Mouse (Mus musculus) lung, postnatal 0 days (tissue): Measurements from ENCODE around the gene Ptprs. TPM values are rescaled to one million over a fixed set of nuclear protein-coding genes. Genes with fewer than 3 reads are reported as not detected.
A peak's percentile ranks its signal among the peaks of the same experiment; 100 is the strongest.
"Not testable (repeated sequence)": the region's sequence is repeated elsewhere in the genome, so short reads cannot be mapped to it uniquely, and the experiment has no call there.

Experiments used
- ATAC-seq: fragments of 200-750 bp; cut with Nextera tagmentation; 2 replicates; pipeline ENCODE4 v1.8.0; 2017; ENCODE audit warnings: moderate library complexity
- DNase-seq: peaks from one replicate; pipeline ENCODE4 v3.0.0-alpha.2; 2016; ENCODE audit warnings: low spot score
- H3K27ac ChIP-seq: fragments of 300-500 bp; sonication (generic); 2 replicates; pipeline ENCODE4 v1.5.1; 2014; ENCODE audit warnings: antibody characterized with exemption, mild to moderate bottlenecking, low read length, mixed read lengths
- H3K27me3 ChIP-seq: fragments of 300-500 bp; sonication (generic); replicated peaks from 2 replicates; pipeline ENCODE4 v1.6.1; 2014; ENCODE audit warnings: low read length, mixed read lengths; ENCODE audit not compliant: insufficient read depth
- H3K36me3 ChIP-seq: fragments of 300-500 bp; sonication (generic); 2 replicates; pipeline ENCODE4 v1.6.1; 2014; ENCODE audit warnings: low read length, mixed read lengths; ENCODE audit not compliant: insufficient read depth
- H3K4me1 ChIP-seq: fragments of 300-500 bp; sonication (generic); 2 replicates; pipeline ENCODE4 v1.6.1; 2014; ENCODE audit warnings: antibody characterized with exemption, low read depth, low read length, mixed read lengths; ENCODE audit not compliant: insufficient read depth
- H3K4me2 ChIP-seq: fragments of 300-500 bp; sonication (generic); replicated peaks from 2 replicates; pipeline ENCODE4 v1.6.1; 2014; ENCODE audit warnings: low read depth, mild to moderate bottlenecking, low read length, moderate library complexity, mixed read lengths
- H3K4me3 ChIP-seq: fragments of 300-500 bp; sonication (generic); 2 replicates; pipeline ENCODE4 v1.5.1; 2014; ENCODE audit warnings: low read depth, low read length
- H3K9ac ChIP-seq: fragments of 300-500 bp; sonication (generic); replicated peaks from 2 replicates; pipeline ENCODE4 v1.6.1; 2014; ENCODE audit warnings: low read depth, mild to moderate bottlenecking
- H3K9me3 ChIP-seq: fragments of 300-500 bp; sonication (generic); 2 replicates; pipeline ENCODE4 v1.6.1; 2016; ENCODE audit warnings: low read length, mixed read lengths
- CTCF ChIP-seq: IDR thresholded peaks from 2 replicates; pipeline ENCODE4 v1.5.1; 2016; ENCODE audit warnings: antibody characterized with exemption, mild to moderate bottlenecking
- EP300 ChIP-seq: IDR thresholded peaks from 2 replicates; pipeline ENCODE4 v1.6.1; 2016; ENCODE audit warnings: antibody characterized with exemption, mild to moderate bottlenecking, control low read depth
- WGBS: fragments of 180-500 bp; shearing (Covaris S2); extraction: QIAGEN DNeasy Blood & Tissue Kit; methylation state at CpG from one replicate; pipeline ENCODE4 v1.1.7; 2014; 5-methylcytosine and 5-hydroxymethylcytosine counted together
- polyA plus RNA-seq: library from polyadenylated mRNA; unstranded; fragments of >200 nt; fragmentation: Nextera tagmentation; extraction: Ambion mirVana; gene quantifications from 2 replicates; pipeline ENCODE4 v1.2.1, GENCODE M21; 2015

Ptprs gene
- polyA plus RNA-seq, 1 experiment from 2014 or later: 25.6 TPM

DNA sequence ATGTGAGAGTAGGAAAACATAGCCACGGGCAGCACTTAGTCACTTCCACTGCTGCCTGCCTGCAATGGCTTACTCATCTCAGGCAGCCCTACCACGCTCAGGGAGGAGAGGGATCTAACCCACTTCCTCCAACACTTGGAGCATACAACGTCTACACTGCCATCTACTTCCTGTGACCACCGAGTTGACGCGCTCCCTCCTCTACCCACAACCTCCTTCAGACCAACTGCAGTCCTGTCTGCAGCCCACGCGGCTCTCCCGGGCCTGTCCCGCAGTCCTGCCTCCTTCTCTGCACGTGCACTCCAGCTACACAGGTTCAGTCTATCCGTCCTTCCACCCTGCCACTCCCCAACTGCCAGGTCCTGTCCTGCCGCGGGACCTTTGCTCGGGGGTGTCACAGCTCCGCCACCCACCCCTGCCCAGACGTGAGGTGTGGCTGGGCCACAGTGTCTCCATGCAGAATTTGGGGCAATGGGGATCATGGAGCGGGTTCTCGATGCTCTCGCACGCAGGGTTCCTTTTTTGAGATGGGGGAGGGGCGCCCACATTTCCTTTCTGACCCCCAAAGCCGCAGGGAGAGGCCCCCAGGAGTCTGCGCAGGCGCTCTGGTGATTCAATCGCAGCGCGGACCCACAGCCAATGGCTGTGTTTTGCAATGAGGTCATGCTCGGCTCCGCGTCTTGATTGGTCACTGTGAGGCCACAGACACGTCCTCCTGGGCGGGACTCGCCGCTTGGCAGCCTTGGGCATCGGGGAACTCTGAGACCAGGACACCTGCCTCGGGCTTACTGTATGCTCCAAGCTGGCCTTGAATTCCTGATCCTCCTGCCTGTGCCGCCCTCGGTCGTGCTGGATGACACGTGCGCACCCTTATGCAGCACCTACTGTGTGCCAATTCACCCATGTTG lies 31.1 kb upstream of the Ptprs start:
- no peaks in the 10 kb centered on the region for H3K9me3 ChIP-seq
- H3K27ac ChIP-seq: peak overlapping the region; percentile 55
- TF ChIP-seq EP300 (no peak), CTCF (no peak)
- H3K27me3 ChIP-seq: peaks cover 27% of the 10 kb centered on the region
- under 1% methylated on average over 40 of the region's 42 CpGs for WGBS
- peak; percentile 98 for DNase-seq
- peak overlapping the region; percentile 88 for H3K4me2 ChIP-seq
- H3K4me3 ChIP-seq: peak overlapping the region; percentile 54
- peaks cover 2% of the 10 kb centered on the region; the same call in 1 of the 2 replicates for H3K4me1 ChIP-seq
- peak; percentile 97 for ATAC-seq
- H3K9ac ChIP-seq: peak overlapping the region; percentile 49
- no peaks in the 10 kb centered on the region for H3K36me3 ChIP-seq

GRCm38 (mm10) chr17:56506417-56507065 lies 30.3 kb upstream of the Ptprs start:
- H3K4me1 ChIP-seq: peaks cover 2% of the 10 kb centered on the region; the same call in 1 of the 2 replicates
- DNase-seq: no peak
- peaks cover 18% of the 10 kb centered on the region for H3K27me3 ChIP-seq
- H3K27ac ChIP-seq: peak overlapping the region; percentile 55; the same call in 1 of the 2 replicates
- H3K4me3 ChIP-seq: peak overlapping the region; percentile 54; the same call in 1 of the 2 replicates
- TF ChIP-seq CTCF: no peak
- WGBS: 56% methylated on average over 15 of the region's 15 CpGs
- peak overlapping the region; percentile 88 for H3K4me2 ChIP-seq
- no peaks in the 10 kb centered on the region for H3K9me3 ChIP-seq
- no peak for ATAC-seq
- no peaks in the 10 kb centered on the region for H3K36me3 ChIP-seq
- no peak overlapping the region for H3K9ac ChIP-seq

DNA sequence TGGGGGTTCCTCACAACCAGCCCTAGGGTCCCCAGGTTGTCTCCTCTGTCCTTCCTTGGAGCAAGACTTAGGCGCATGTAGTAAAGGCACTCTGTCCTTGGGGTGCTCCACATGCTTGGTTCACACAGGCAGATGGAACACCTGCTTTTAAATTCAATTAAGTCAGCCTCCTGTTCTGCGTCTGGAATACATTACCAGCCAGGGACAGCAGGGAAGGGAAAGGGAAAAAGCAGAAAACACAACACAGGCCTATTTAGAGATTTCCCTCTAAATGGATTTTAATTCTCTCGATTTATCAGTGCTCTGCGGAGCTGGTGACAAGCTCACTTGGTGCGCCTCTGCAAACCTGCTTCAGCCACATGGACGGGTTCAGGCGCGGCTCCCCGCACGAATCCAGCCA lies 29.1 kb upstream of the Ptprs start:
- 84% methylated on average over 10 of the region's 10 CpGs for WGBS
- TF ChIP-seq CTCF: no peak
- ATAC-seq: no peak

DNA sequence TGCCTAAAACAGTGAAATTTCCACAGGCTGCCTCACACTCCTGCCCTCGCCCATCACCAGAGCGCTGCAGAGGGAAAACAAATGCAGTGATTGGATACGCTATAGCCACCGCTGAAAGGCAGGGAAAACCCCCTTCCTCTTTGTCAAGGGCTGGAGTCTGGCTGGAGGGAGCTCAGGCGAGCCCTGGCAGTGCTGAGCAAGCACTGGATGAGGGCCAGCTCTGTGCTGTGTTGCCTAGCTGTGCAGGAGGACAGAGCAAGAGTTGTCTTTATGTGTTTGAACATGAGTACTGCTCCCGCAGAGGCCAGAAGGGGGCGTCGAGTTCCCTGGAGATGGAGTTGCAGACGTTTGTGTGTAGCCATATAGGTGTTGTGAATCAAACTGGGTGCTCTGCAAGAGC lies 26.2 kb upstream of the Ptprs start:
- no peaks in the 10 kb centered on the region for H3K9me3 ChIP-seq
- H3K36me3 ChIP-seq: no peaks in the 10 kb centered on the region
- no peak overlapping the region for H3K9ac ChIP-seq
- ATAC-seq (peak; percentile 50), DNase-seq (peak; percentile 61)
- no peak overlapping the region for H3K4me3 ChIP-seq
- H3K27ac ChIP-seq: no peak overlapping the region
- no peak for TF ChIP-seq EP300
- TF ChIP-seq CTCF: peak; percentile 40
- 20% methylated on average over 9 of the region's 9 CpGs for WGBS
- no peaks in the 10 kb centered on the region for H3K4me1 ChIP-seq
- H3K27me3 ChIP-seq: no peaks in the 10 kb centered on the region
- no peak overlapping the region for H3K4me2 ChIP-seq

More for the DNA sequence above, 29.1 kb upstream of the Ptprs start:
- 0 out of 2 replicates have a peak, but pooled peaks cover 2% of the 10 kb centered on the region for H3K4me1 ChIP-seq
- DNase-seq: no peak
- no peak overlapping the region for H3K9ac ChIP-seq
- H3K4me2 ChIP-seq: no peak overlapping the region
- H3K36me3 ChIP-seq: no peaks in the 10 kb centered on the region
- H3K27me3 ChIP-seq: peaks cover 7% of the 10 kb centered on the region
- H3K4me3 ChIP-seq: no peak overlapping the region
- no peak overlapping the region for H3K27ac ChIP-seq
- no peaks in the 10 kb centered on the region for H3K9me3 ChIP-seq

- not testable (repeated sequence) for H3K36me3 ChIP-seq, H3K27ac ChIP-seq, H3K4me3 ChIP-seq, H3K4me2 ChIP-seq, ATAC-seq, DNase-seq, H3K9me3 ChIP-seq, H3K4me1 ChIP-seq, H3K27me3 ChIP-seq, H3K9ac ChIP-seq
- WGBS: 49% methylated on average over 2 of the region's 2 CpGs
Observed at GRCm38 (mm10) chr17:56501635-56502400, 25.5 kb upstream of the Ptprs start.

DNA sequence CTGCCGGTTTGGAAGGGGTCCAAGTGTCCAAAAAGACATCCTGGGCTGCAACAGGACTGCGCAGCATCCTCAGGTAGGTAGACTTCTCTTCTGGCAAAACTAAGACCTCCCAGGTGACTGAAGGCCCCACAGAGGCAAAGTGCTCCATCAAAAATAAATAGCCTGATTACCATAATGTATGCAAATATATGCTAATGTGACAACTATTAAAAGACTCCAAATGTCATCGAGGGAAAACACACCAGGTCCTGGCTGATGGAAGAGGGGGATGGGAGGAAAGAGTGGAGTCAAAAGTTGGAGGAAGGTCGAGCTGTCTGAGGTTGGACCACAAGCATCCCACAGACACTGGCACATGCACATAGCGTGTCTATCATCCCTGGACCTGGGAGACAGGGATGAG lies 22.9 kb upstream of the Ptprs start:
- Histone ChIP-seq H3K9me3 (peaks cover 8% of the 10 kb centered on the region), H3K27ac (no peak overlapping the region), H3K27me3 (no peaks in the 10 kb centered on the region), H3K4me2 (no peak overlapping the region), H3K36me3 (no peaks in the 10 kb centered on the region), H3K4me1 (no peaks in the 10 kb centered on the region), H3K4me3 (no peak overlapping the region), H3K9ac (no peak overlapping the region)
- ATAC-seq: no peak
- DNase-seq: no peak
- no peak for TF ChIP-seq CTCF
- TF ChIP-seq EP300: no peak
- 75% methylated on average over 5 of the region's 5 CpGs for WGBS
